Mouse (Mus musculus) gastrocnemius, adult 2 months (tissue): ENCODE measurements around the gene Grtp1. TPM values are rescaled to one million over a fixed set of nuclear protein-coding genes. Genes with fewer than 3 reads are reported as not detected.

Experiments
- DNase-seq: peaks from one replicate; pipeline ENCODE4 v3.0.0; 2022
- H3K27ac ChIP-seq: fragments of 200-600 bp; 2 replicates; pipeline ENCODE4 v1.8.1; 2022; ENCODE audit warnings: mild to moderate bottlenecking
- H3K4me3 ChIP-seq: fragments of 200-600 bp; 2 replicates; pipeline ENCODE4 v1.8.1; 2022; ENCODE audit warnings: mild to moderate bottlenecking, moderate library complexity
- CTCF ChIP-seq: fragments of 200-600 bp; IDR thresholded peaks from 2 replicates; pipeline ENCODE4 v1.8.1; 2022; ENCODE audit warnings: antibody characterized with exemption, mild to moderate bottlenecking, moderate library complexity
- intact Hi-C: fragments of 180-260 bp; cut with DNase I; formaldehyde crosslinking; loops from one replicate; pipeline ENCODE4 v1.15.1; 2025
- total RNA-seq, 2 experiments: library from RNA; stranded (reverse); gene quantifications; 2 replicates each; pipeline ENCODE4 v1.2.3; 2021

Gene Grtp1
- total RNA-seq, 2 experiments from 2014 or later: 9.7 to 20.6 TPM

GRCm38 (mm10) chr8:13218441-13218840, 18.0 kb upstream of the Grtp1 start:
- intact Hi-C loops: no loop called here
- no peak for DNase-seq
- no peak overlapping the region for H3K4me3 ChIP-seq
- H3K27ac ChIP-seq: no peak overlapping the region
- no peak for TF ChIP-seq CTCF

GRCm38 (mm10) chr8:13217986-13218385, 17.6 kb upstream of the Grtp1 start:
- peak; percentile 1 for DNase-seq
- Histone ChIP-seq H3K27ac (no peak overlapping the region), H3K4me3 (no peak overlapping the region)
- TF ChIP-seq CTCF: no peak
- intact Hi-C loops: no loop called here

- Histone ChIP-seq H3K27ac (peak overlapping the region; percentile 40; the same call in 1 of the 2 replicates), H3K4me3 (no peak overlapping the region)
- DNase-seq: peak; percentile 20
- intact Hi-C loops: no loop called here
- TF ChIP-seq CTCF: no peak
These were observed 16.7 kb upstream of the Grtp1 start for GRCm38 (mm10) chr8:13217093-13217492.

- Histone ChIP-seq H3K27ac (peak overlapping the region; percentile 40; the same call in 1 of the 2 replicates), H3K4me3 (no peak overlapping the region)
- intact Hi-C loops: no loop called here
- no peak for TF ChIP-seq CTCF
- peak; percentile 11 for DNase-seq
These were observed 16.0 kb upstream of the Grtp1 start for GRCm38 (mm10) chr8:13216386-13216785.

- intact Hi-C loops: loop anchor here (1.0 to 5.0 kb wide), 3 partner anchors 64 to 235 kb away; no protein-coding TSS in a partner anchor
- peak; percentile 89 for TF ChIP-seq CTCF
- H3K4me3 ChIP-seq: peak overlapping the region; percentile 9; the same call in 1 of the 2 replicates
These were observed 13.3 kb upstream of the Grtp1 start for GRCm38 (mm10) chr8:13213479-13214268.

GRCm38 (mm10) chr8:13209770-13210169, 9.3 kb upstream of the Grtp1 start:
- DNase-seq: peak; percentile 70
- H3K4me3 ChIP-seq: peak overlapping the region; percentile 49
- intact Hi-C loops: loop anchor here (1.0 to 5.0 kb wide), 4 partner anchors 44 to 105 kb away; partner anchors contain the start of genes Cul4a, Lamp1 and Pcid2
- H3K27ac ChIP-seq: peak overlapping the region; percentile 97
- TF ChIP-seq CTCF: no peak

More at GRCm38 (mm10) chr8:13213479-13214268, 13.3 kb upstream of the Grtp1 start:
- DNase-seq: peak; percentile 95
- peak overlapping the region; percentile 92 for H3K27ac ChIP-seq

GRCm38 (mm10) chr8:13208627-13209355, 8.4 kb upstream of the Grtp1 start:
- peak; percentile 70 for TF ChIP-seq CTCF
- intact Hi-C loops: loop anchor here (1.0 to 2.0 kb wide), 3 partner anchors 45 to 104 kb away; partner anchors contain the start of genes Cul4a, Lamp1 and Pcid2
- Histone ChIP-seq H3K27ac (peak overlapping the region; percentile 97), H3K4me3 (peak overlapping the region; percentile 49)
- peak; percentile 92 for DNase-seq

- Histone ChIP-seq H3K27ac (peak overlapping the region; percentile 53; the same call in 1 of the 2 replicates), H3K4me3 (no peak overlapping the region)
- intact Hi-C loops: no loop called here
- no peak for DNase-seq
- TF ChIP-seq CTCF: no peak
These were observed 5.9 kb upstream of the Grtp1 start for GRCm38 (mm10) chr8:13206290-13206689.

- DNase-seq: peak; percentile 44
- Histone ChIP-seq H3K4me3 (no peak overlapping the region), H3K27ac (peak overlapping the region; percentile 87)
- no peak for TF ChIP-seq CTCF
- intact Hi-C loops: no loop called here
These were observed 4.9 kb upstream of the Grtp1 start for GRCm38 (mm10) chr8:13205311-13205710.

- Histone ChIP-seq H3K27ac (peak overlapping the region; percentile 87), H3K4me3 (no peak overlapping the region)
- peak; percentile 67 for DNase-seq
- no peak for TF ChIP-seq CTCF
- intact Hi-C loops: no loop called here
These were observed 4.1 kb upstream of the Grtp1 start for GRCm38 (mm10) chr8:13204371-13205140.

GRCm38 (mm10) chr8:13203472-13203871, 3.1 kb upstream of the Grtp1 start:
- Histone ChIP-seq H3K27ac (peak overlapping the region; percentile 51; the same call in 1 of the 2 replicates), H3K4me3 (no peak overlapping the region)
- intact Hi-C loops: no loop called here
- peak; percentile 21 for DNase-seq
- TF ChIP-seq CTCF: peak; percentile 25; the same call in 1 of the 2 replicates

- no peak overlapping the region for H3K4me3 ChIP-seq
- DNase-seq: no peak
- intact Hi-C loops: no loop called here
- peak overlapping the region; percentile 51 for H3K27ac ChIP-seq
- no peak for TF ChIP-seq CTCF
These were observed 2.4 kb upstream of the Grtp1 start for GRCm38 (mm10) chr8:13202806-13203205.
